Mouse (Mus musculus) heart, embryonic 11.5 days (tissue): ENCODE measurements around the gene Ctxn2. TPM values are rescaled to one million over a fixed set of nuclear protein-coding genes. Genes with fewer than 3 reads are reported as not detected.
"Not testable (repeated sequence)": the region's sequence is repeated elsewhere in the genome, so short reads cannot be mapped to it uniquely, and the experiment has no call there.

Source experiments
- ATAC-seq: fragments of 200-750 bp; cut with Nextera tagmentation; replicated peaks from 2 replicates; pipeline ENCODE4 v1.8.0; 2017; ENCODE audit warnings: moderate library complexity; ENCODE audit not compliant: insufficient number of reproducible peaks, low FRiP score, low TSS enrichment
- H3K27ac ChIP-seq: fragments of 300-500 bp; sonication (generic); 2 replicates; pipeline ENCODE4 v1.5.1; 2014; ENCODE audit warnings: mild to moderate bottlenecking, low read depth, low read length
- H3K27me3 ChIP-seq: fragments of 300-500 bp; sonication (generic); 2 replicates; pipeline ENCODE4 v1.6.1; 2014; ENCODE audit warnings: mild to moderate bottlenecking, low read length, mixed read lengths; ENCODE audit not compliant: control insufficient read depth, insufficient read depth
- H3K36me3 ChIP-seq: fragments of 300-500 bp; sonication (generic); 2 replicates; pipeline ENCODE4 v1.6.1; 2014; ENCODE audit warnings: mild to moderate bottlenecking, low read length, moderate library complexity, mixed read lengths; ENCODE audit not compliant: control insufficient read depth, insufficient read depth
- H3K4me1 ChIP-seq: fragments of 300-500 bp; sonication (generic); 2 replicates; pipeline ENCODE4 v1.6.1; 2014; ENCODE audit warnings: low read length; ENCODE audit not compliant: control insufficient read depth, insufficient read depth
- H3K4me2 ChIP-seq: fragments of 300-500 bp; sonication (generic); 2 replicates; pipeline ENCODE4 v1.6.1; 2014; ENCODE audit warnings: mild to moderate bottlenecking, moderate library complexity
- H3K4me3 ChIP-seq: fragments of 300-500 bp; sonication (generic); 2 replicates; pipeline ENCODE4 v1.5.1; 2014; ENCODE audit warnings: low read depth, low read length
- H3K9ac ChIP-seq: fragments of 300-500 bp; sonication (generic); 2 replicates; pipeline ENCODE4 v1.6.1; 2014; ENCODE audit warnings: mild to moderate bottlenecking, low read depth, low read length, moderate library complexity
- H3K9me3 ChIP-seq: fragments of 300-500 bp; sonication (generic); replicated peaks from 2 replicates; pipeline ENCODE4 v1.6.1; 2016; ENCODE audit warnings: low read length; ENCODE audit not compliant: control insufficient read depth
- WGBS: fragments of 180-500 bp; shearing (Covaris S2); extraction: QIAGEN DNeasy Blood & Tissue Kit; methylation state at CpG from one replicate; pipeline ENCODE4 v1.1.7; 2014; ENCODE audit not compliant: insufficient replicate concordance; 5-methylcytosine and 5-hydroxymethylcytosine counted together
- polyA plus RNA-seq: library from polyadenylated mRNA; unstranded; fragments of >200 nt; fragmentation: Nextera tagmentation; extraction: Ambion mirVana; gene quantifications from 2 replicates; pipeline ENCODE4 v1.2.1, GENCODE M21; 2014

The Ctxn2 gene
- not detected in 2 replicates for polyA plus RNA-seq

- Histone ChIP-seq H3K36me3 (no peaks in the 10 kb centered on the region), H3K4me3 (peak within 1 kb of the TSS; percentile 40), H3K27me3 (no peaks in the 10 kb centered on the region), H3K4me1 (0 out of 2 replicates have a peak, but pooled peaks cover 3% of the 10 kb centered on the region), H3K4me2 (peak within 1 kb of the TSS; percentile 90), H3K27ac (no peak within 1 kb of the TSS), H3K9ac (no peak within 1 kb of the TSS), H3K9me3 (no peaks in the 10 kb centered on the region)
- 2% methylated on average over 39 of the region's 39 CpGs for WGBS
- ATAC-seq = no peak
These were observed at the start of gene Ctxn2 for GRCm38 (mm10) chr2:125135903-125136811. TSS of gene Ctxn2 (plus strand) at chr2:125136692.

- no peaks in the 10 kb centered on the region for H3K4me1 ChIP-seq
- H3K9ac ChIP-seq = no peak overlapping the region
- no peak overlapping the region for H3K27ac ChIP-seq
- peaks cover 13% of the 10 kb centered on the region for H3K36me3 ChIP-seq
- no peaks in the 10 kb centered on the region for H3K27me3 ChIP-seq
- H3K4me2 ChIP-seq = no peak overlapping the region
- no peak overlapping the region for H3K4me3 ChIP-seq
- 96% methylated on average over 7 of the region's 7 CpGs for WGBS
- no peaks in the 10 kb centered on the region for H3K9me3 ChIP-seq
- ATAC-seq = no peak
These were observed 47.7 kb upstream of the Ctxn2 start for GRCm38 (mm10) chr2:125088757-125089156.

GRCm38 (mm10) chr2:125092123-125092522 lies 44.4 kb upstream of the Ctxn2 start:
- H3K36me3 ChIP-seq = peaks cover 17% of the 10 kb centered on the region
- H3K4me2 ChIP-seq, H3K9ac ChIP-seq, H3K9me3 ChIP-seq, H3K4me1 ChIP-seq, H3K4me3 ChIP-seq, H3K27me3 ChIP-seq, ATAC-seq, H3K27ac ChIP-seq: not testable (repeated sequence)
- WGBS = 66% methylated on average over 3 of the region's 3 CpGs

GRCm38 (mm10) chr2:125104491-125104890 lies 32.0 kb upstream of the Ctxn2 start:
- not testable (repeated sequence) for H3K9ac ChIP-seq, H3K4me1 ChIP-seq, H3K27me3 ChIP-seq, H3K4me2 ChIP-seq, H3K4me3 ChIP-seq, H3K9me3 ChIP-seq, H3K27ac ChIP-seq, ATAC-seq
- peaks cover 24% of the 10 kb centered on the region for H3K36me3 ChIP-seq
- WGBS = 98% methylated on average over 13 of the region's 13 CpGs

GRCm38 (mm10) chr2:125106536-125106935 lies 30.0 kb upstream of the Ctxn2 start:
- WGBS = 99% methylated on average over 4 of the region's 4 CpGs
- not testable (repeated sequence) for H3K9ac ChIP-seq, H3K4me3 ChIP-seq, H3K4me2 ChIP-seq, ATAC-seq, H3K27ac ChIP-seq, H3K4me1 ChIP-seq, H3K27me3 ChIP-seq, H3K9me3 ChIP-seq
- H3K36me3 ChIP-seq = peaks cover 21% of the 10 kb centered on the region

- Histone ChIP-seq H3K9me3 (no peaks in the 10 kb centered on the region), H3K4me2 (no peak overlapping the region), H3K9ac (no peak overlapping the region), H3K27me3 (no peaks in the 10 kb centered on the region), H3K36me3 (no peaks in the 10 kb centered on the region), H3K27ac (no peak overlapping the region), H3K4me1 (peaks cover 31% of the 10 kb centered on the region), H3K4me3 (no peak overlapping the region)
- WGBS = 53% methylated on average over 6 of the region's 6 CpGs
- ATAC-seq = no peak
These were observed 16.9 kb upstream of the Ctxn2 start for GRCm38 (mm10) chr2:125119381-125120110.

GRCm38 (mm10) chr2:125122288-125122623 lies 14.2 kb upstream of the Ctxn2 start:
- H3K4me1 ChIP-seq = peaks cover 31% of the 10 kb centered on the region
- no peaks in the 10 kb centered on the region for H3K36me3 ChIP-seq
- H3K9ac ChIP-seq = peak overlapping the region; percentile 96
- 13% methylated on average over 4 of the region's 4 CpGs for WGBS
- no peaks in the 10 kb centered on the region for H3K9me3 ChIP-seq
- H3K4me2 ChIP-seq = peak overlapping the region; percentile 67
- H3K27me3 ChIP-seq = no peaks in the 10 kb centered on the region
- peak overlapping the region; percentile 84; the same call in 1 of the 2 replicates for H3K27ac ChIP-seq
- H3K4me3 ChIP-seq = peak overlapping the region; percentile 79
- ATAC-seq = no peak

GRCm38 (mm10) chr2:125122624-125123476 lies 13.6 kb upstream of the Ctxn2 start:
- Histone ChIP-seq H3K27me3 (no peaks in the 10 kb centered on the region), H3K9me3 (no peaks in the 10 kb centered on the region), H3K4me1 (peaks cover 31% of the 10 kb centered on the region), H3K27ac (peak overlapping the region; percentile 84), H3K36me3 (no peaks in the 10 kb centered on the region), H3K9ac (peak overlapping the region; percentile 96), H3K4me3 (peak overlapping the region; percentile 79), H3K4me2 (peak overlapping the region; percentile 67)
- peak; percentile 76 for ATAC-seq
- WGBS = under 1% methylated on average over 45 of the region's 59 CpGs
